Mouse (Mus musculus): ENCODE measurements around the gene Zfp616. TPM values are rescaled to one million over a fixed set of nuclear protein-coding genes. Genes with fewer than 3 reads are reported as not detected.

Gene Zfp616
- polyA plus RNA-seq (2015; fragmentation: Nextera tagmentation; extraction: Ambion mirVana): not detected in 2 replicates

DNA sequence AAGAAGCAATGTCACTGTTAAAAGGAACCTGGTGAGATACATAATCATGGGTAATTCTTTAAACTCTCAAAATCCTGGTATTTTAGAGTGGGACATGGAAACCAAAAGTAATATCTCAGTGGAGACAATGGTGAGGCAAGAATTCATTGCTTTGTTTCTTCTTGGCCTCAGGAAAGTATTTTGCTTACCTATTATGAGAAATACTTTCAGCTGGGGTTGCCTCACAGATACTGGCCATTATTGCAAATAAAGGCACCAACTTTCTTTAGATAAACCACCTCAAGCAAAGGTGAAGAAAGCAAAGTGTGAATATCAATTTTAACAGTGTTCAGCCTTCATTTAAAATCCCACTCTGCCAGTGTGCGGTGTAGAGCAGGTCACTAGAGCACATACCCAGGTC is at the start of gene Zfp616:
TSS of gene Zfp616 (plus strand) at position 301 of the 400 bp plus-strand sequence.
- Histone ChIP-seq H3K27me3 (replicated peaks) (no peaks in the 10 kb centered on the region), H3K9ac (no peak within 1 kb of the TSS), H3K36me3 (replicated peaks) (no peaks in the 10 kb centered on the region), H3K9me3 (0 out of 2 replicates have a peak, but pooled peaks cover 2% of the 10 kb centered on the region), H3K4me1 (no peaks in the 10 kb centered on the region), H3K4me2 (no peak within 1 kb of the TSS), H3K4me3 (no peak within 1 kb of the TSS), H3K27ac (no peak within 1 kb of the TSS)
- WGBS: 97% methylated on average over 1 of the region's 1 CpGs
- no peak for ATAC-seq (replicated peaks)

DNA sequence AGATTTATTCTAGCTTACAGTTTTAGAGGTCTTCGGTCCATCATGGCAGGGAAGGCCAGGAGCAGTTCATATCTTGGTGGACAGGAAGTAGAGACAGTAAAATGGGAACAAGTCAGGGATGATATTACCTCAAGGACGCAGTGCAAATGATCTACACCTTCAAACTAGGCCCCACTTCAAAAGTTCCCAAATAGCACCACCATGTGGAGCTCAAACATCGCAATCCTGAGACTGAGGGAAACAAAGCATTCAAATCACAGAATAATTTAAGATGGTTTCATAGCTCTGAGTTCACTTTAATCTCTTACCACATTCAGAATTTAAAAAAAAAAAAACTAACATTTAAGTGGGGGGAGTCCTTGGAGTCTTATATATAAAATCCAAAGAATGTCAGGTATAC is 18.4 kb upstream of the Zfp616 start:
- no peak overlapping the region for H3K27ac ChIP-seq
- no peaks in the 10 kb centered on the region for H3K36me3 ChIP-seq (replicated peaks)
- H3K27me3 ChIP-seq (replicated peaks): no peaks in the 10 kb centered on the region
- no peak overlapping the region for H3K4me3 ChIP-seq
- H3K9me3 ChIP-seq: peaks cover 13% of the 10 kb centered on the region
- no peak overlapping the region for H3K4me2 ChIP-seq
- H3K9ac ChIP-seq: no peak overlapping the region
- ATAC-seq (replicated peaks): no peak
- no peaks in the 10 kb centered on the region for H3K4me1 ChIP-seq
- 73% methylated on average over 3 of the region's 3 CpGs for WGBS

DNA sequence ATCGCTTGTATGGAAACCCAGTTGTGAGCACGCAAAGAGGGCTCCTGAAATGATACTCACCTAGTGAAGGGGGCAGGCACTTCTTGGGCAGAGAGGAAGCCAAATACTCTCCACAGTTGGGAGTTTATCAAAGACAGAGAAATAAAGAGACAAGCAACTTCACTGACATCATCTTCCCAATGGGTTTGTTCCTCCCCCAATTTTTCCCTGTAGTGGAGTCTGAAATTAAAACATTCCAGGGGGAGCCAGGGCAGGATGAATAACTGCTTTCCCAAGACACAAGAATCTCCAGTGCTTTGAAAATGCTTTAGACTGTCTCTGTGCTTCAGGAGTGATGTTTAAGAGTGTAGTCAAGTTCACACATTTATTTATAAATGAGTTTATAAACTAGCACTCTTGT is 13.3 kb upstream of the Zfp616 start, which contains the start of the genes Olfr139 and Olfr399:
TSS of gene Olfr139 (minus strand) at position 101 of the 400 bp plus-strand sequence.
TSS of gene Olfr399 (minus strand) at position 165 of the 400 bp plus-strand sequence.
- Histone ChIP-seq H3K27me3 (replicated peaks) (no peaks in the 10 kb centered on the region), H3K4me1 (no peaks in the 10 kb centered on the region), H3K9me3 (peaks cover 12% of the 10 kb centered on the region), H3K36me3 (replicated peaks) (no peaks in the 10 kb centered on the region), H3K27ac (no peak within 1 kb of the TSS), H3K4me2 (no peak within 1 kb of the TSS), H3K9ac (no peak within 1 kb of the TSS), H3K4me3 (no peak within 1 kb of the TSS)
- no peak for ATAC-seq (replicated peaks)
- WGBS: 83% methylated on average over 2 of the region's 2 CpGs

DNA sequence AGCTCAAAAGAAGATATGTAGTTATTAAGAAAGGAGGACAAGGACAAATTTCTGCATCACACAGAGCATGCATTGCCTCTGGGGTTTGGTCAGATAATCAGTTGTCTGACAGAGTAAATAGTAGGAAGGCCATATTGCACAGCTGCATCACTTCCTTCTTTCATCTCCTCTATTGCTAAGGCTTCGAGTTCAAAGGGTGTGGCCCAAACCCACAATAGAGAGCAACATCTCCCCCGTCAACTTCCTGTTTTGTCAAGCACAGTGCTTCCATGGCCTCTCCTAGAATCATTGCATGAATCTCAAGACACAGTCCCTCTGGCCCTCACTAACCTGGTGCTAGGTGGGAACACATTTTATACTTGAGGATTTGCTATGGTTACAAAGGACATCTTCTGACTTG is 31.0 kb downstream of the Zfp616 start:
- no peak overlapping the region for H3K9ac ChIP-seq
- no peaks in the 10 kb centered on the region for H3K36me3 ChIP-seq (replicated peaks)
- 83% methylated on average over 2 of the region's 2 CpGs for WGBS
- ATAC-seq (replicated peaks): no peak
- no peaks in the 10 kb centered on the region for H3K27me3 ChIP-seq (replicated peaks)
- H3K27ac ChIP-seq: no peak overlapping the region
- H3K4me2 ChIP-seq: no peak overlapping the region
- H3K4me1 ChIP-seq: no peaks in the 10 kb centered on the region
- H3K4me3 ChIP-seq: no peak overlapping the region
- H3K9me3 ChIP-seq: peaks cover 7% of the 10 kb centered on the region; the same call in 1 of the 2 replicates

DNA sequence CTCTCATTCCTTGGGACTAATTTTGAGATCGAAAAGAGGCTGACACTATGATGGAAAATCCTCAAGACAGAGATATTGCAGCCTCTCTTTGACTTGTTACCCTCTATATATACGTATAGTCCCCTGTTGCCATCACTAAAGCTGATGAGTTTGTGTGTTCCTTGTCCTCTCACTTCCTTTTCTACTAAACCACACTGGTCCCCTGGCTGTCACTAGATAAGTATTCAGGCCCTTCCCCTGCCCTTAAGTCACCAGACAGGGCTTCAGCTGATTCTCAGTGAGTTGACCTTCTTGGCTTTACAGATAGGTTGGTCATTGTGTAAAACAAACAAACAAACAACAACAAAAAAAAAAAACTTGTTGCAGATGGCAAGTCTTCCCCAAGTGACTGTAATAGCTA is 31.8 kb downstream of the Zfp616 start:
- no peak for ATAC-seq (replicated peaks)
- H3K27ac ChIP-seq: no peak overlapping the region
- H3K4me1 ChIP-seq: no peaks in the 10 kb centered on the region
- peaks cover 5% of the 10 kb centered on the region; the same call in 1 of the 2 replicates for H3K9me3 ChIP-seq
- H3K27me3 ChIP-seq (replicated peaks): no peaks in the 10 kb centered on the region
- no peak overlapping the region for H3K9ac ChIP-seq
- no peak overlapping the region for H3K4me2 ChIP-seq
- H3K36me3 ChIP-seq (replicated peaks): no peaks in the 10 kb centered on the region
- 40% methylated on average over 2 of the region's 2 CpGs for WGBS
- no peak overlapping the region for H3K4me3 ChIP-seq

DNA sequence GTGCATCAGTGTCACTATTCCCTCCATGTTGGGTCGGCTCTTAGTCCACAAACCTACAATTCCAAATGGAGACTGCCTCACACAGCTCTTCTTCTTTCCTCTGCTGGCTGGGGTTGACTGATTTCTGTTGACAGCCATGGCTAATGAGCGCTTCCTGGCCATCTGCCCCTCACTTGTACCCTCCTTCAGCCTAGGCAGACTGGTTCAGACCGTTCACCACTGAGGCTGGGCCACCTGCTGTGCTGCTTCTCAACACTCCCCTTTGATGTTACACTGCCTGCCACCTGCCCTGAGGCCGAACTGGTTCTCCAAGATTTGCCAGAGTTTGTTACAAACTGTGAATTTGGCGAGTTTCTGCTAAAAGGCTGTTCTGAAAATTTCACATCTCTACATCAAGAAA is 35.3 kb downstream of the Zfp616 start:
- Histone ChIP-seq H3K36me3 (replicated peaks) (no peaks in the 10 kb centered on the region), H3K4me3 (no peak overlapping the region), H3K9ac (no peak overlapping the region), H3K27ac (no peak overlapping the region), H3K9me3 (peaks cover 5% of the 10 kb centered on the region), H3K27me3 (replicated peaks) (no peaks in the 10 kb centered on the region), H3K4me1 (no peaks in the 10 kb centered on the region), H3K4me2 (no peak overlapping the region)
- no peak for ATAC-seq (replicated peaks)
- WGBS: 42% methylated on average over 5 of the region's 5 CpGs

DNA sequence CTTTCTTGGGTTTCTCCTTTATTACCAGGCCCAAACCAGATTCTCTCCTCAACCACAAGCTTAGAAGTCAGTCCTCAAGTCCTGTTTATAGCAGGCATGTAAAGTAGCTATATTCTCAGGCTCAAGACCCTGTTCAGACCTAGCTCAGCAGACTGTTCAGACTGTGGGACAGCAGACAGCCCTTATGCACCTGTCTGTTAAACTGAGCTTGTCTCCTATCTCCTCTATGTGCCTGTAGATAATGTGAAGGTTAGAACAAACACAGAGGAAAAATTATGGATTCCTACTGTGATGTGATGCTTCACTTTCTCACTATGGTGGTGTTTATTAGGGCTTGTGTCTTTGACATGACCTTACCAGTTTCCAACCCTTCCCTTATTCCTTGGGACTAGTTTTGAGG is 43.7 kb downstream of the Zfp616 start, which contains the start of gene Olfr401:
TSS of gene Olfr401 (plus strand) at position 301 of the 400 bp plus-strand sequence.
- H3K36me3 ChIP-seq (replicated peaks): no peaks in the 10 kb centered on the region
- H3K9me3 ChIP-seq: peaks cover 24% of the 10 kb centered on the region
- no peak within 1 kb of the TSS for H3K4me3 ChIP-seq
- no peak within 1 kb of the TSS for H3K9ac ChIP-seq
- no peak within 1 kb of the TSS for H3K27ac ChIP-seq
- H3K27me3 ChIP-seq (replicated peaks): no peaks in the 10 kb centered on the region
- H3K4me2 ChIP-seq: no peak within 1 kb of the TSS
- no peaks in the 10 kb centered on the region for H3K4me1 ChIP-seq
- no peak for ATAC-seq (replicated peaks)

Other genes starting within 250 kb of the Zfp616 start
- gene Olfr393, start 218.5 kb upstream of the Zfp616 start, polyA plus RNA-seq (2015; fragmentation: Nextera tagmentation; extraction: Ambion mirVana): not detected in 2 replicates
- gene Olfr394, start 179.2 kb upstream of the Zfp616 start, polyA plus RNA-seq (2015; fragmentation: Nextera tagmentation; extraction: Ambion mirVana): not detected in 2 replicates
- not detected in 2 replicates for gene Olfr395, start 160.7 kb upstream of the Zfp616 start, polyA plus RNA-seq (2015; fragmentation: Nextera tagmentation; extraction: Ambion mirVana)
- gene Olfr23, start 133.3 kb upstream of the Zfp616 start, polyA plus RNA-seq (2015; fragmentation: Nextera tagmentation; extraction: Ambion mirVana): not detected in 2 replicates
- not detected in 2 replicates for gene Olfr397, start 109.1 kb upstream of the Zfp616 start, polyA plus RNA-seq (2015; fragmentation: Nextera tagmentation; extraction: Ambion mirVana)
- gene Olfr398, start 79.5 kb upstream of the Zfp616 start, polyA plus RNA-seq (2015; fragmentation: Nextera tagmentation; extraction: Ambion mirVana): not detected in 2 replicates
- not detected in 2 replicates for gene Olfr139, start 13.4 kb upstream of the Zfp616 start, polyA plus RNA-seq (2015; fragmentation: Nextera tagmentation; extraction: Ambion mirVana)
- not detected in 2 replicates for gene Olfr399, start 13.3 kb upstream of the Zfp616 start, polyA plus RNA-seq (2015; fragmentation: Nextera tagmentation; extraction: Ambion mirVana)
- gene Olfr401, start 43.8 kb downstream of the Zfp616 start, polyA plus RNA-seq (2015; fragmentation: Nextera tagmentation; extraction: Ambion mirVana): not detected in 2 replicates
- not detected in 2 replicates for gene Olfr402, start 83.6 kb downstream of the Zfp616 start, polyA plus RNA-seq (2015; fragmentation: Nextera tagmentation; extraction: Ambion mirVana)
- gene Olfr403, start 116.3 kb downstream of the Zfp616 start, polyA plus RNA-seq (2015; fragmentation: Nextera tagmentation; extraction: Ambion mirVana): not detected in 2 replicates
- not detected in 2 replicates for gene Olfr43, start 141.4 kb downstream of the Zfp616 start, polyA plus RNA-seq (2015; fragmentation: Nextera tagmentation; extraction: Ambion mirVana)
- gene Olfr406, start 189.9 kb downstream of the Zfp616 start, polyA plus RNA-seq (2015; fragmentation: Nextera tagmentation; extraction: Ambion mirVana): not detected in 2 replicates
- gene Olfr59, start 213.8 kb downstream of the Zfp616 start, polyA plus RNA-seq (2015; fragmentation: Nextera tagmentation; extraction: Ambion mirVana): not detected in 2 replicates